Mouse (Mus musculus) common myeloid progenitor, adult 5-6 weeks (primary cell): ENCODE measurements around the gene Rft1. TPM values are rescaled to one million over a fixed set of nuclear protein-coding genes. Genes with fewer than 3 reads are reported as not detected.

ENCODE experiments used
- ATAC-seq: replicated peaks from 2 replicates; pipeline ENCODE4 v1.8.0; 2016; ENCODE audit warnings: low read depth, mild to moderate bottlenecking, moderate TSS enrichment, inconsistent platforms; ENCODE audit not compliant: poor library complexity, severe bottlenecking
- total RNA-seq: library from RNA; stranded (forward); fragments of 200-1000, 187-1606 nt; gene quantifications from 2 replicates; pipeline ENCODE4 v1.2.3, GENCODE M21; 2017

Rft1 gene
- total RNA-seq, result 15.8 and 18.3 TPM in 2 replicates

DNA sequence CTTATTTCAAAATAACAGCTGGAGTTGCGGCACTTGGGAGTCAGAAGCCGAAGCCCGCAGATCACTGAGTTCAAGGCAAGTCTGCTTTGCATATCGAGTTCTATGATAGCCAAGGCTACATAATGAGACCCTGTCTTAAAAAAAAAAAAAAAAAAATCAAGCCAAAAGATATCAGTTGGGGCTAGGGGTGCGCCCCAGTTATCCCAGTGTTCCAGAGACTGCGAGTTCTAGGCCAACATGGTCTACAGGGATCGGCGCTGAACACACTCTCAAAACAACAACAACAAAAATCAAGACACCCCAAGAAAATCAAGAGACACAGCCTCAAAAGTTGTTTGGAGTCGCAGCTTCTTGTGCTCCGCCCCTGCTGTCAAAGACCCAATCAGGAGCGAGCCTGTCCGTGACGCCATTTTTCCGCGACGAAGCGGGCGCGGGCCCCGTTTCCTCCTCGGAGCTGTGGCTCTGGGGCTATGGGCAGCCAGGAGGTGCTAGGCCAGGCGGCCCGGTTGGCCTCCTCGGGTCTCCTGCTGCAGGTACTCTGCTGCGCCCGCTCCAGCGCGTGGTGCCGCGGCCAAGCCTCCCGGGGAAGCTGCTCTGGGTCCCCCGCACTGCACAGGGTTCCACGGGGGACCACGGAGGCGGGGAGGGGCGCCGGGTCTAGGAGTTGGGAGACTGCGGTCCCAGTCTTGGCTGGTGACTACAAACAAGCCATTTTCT, at the start of gene Rft1:
Gene Rft1, plus strand, starts transcription at position 418 of the 717 bp plus-strand sequence.
- peak; percentile 92 for ATAC-seq

DNA sequence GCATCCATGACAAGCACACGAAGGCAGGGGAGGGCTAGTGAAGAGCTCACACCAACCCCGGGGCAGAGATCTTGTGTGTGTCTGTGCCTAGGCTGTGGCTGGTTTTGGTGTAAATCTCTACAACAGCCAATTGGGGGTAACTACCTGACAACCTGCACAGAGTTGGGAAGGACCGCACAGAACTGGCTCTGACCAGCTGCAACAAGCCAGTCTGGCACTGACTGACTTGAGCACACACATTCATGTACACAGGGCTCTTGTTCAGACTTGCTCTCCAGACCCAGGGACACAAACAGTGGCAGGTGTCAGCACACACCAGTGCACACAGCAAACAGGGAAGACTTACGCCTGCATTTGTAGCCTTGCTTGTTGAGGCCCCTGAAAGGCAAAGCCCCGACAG, 47.3 kb upstream of the Rft1 start:
- no peak for ATAC-seq

DNA sequence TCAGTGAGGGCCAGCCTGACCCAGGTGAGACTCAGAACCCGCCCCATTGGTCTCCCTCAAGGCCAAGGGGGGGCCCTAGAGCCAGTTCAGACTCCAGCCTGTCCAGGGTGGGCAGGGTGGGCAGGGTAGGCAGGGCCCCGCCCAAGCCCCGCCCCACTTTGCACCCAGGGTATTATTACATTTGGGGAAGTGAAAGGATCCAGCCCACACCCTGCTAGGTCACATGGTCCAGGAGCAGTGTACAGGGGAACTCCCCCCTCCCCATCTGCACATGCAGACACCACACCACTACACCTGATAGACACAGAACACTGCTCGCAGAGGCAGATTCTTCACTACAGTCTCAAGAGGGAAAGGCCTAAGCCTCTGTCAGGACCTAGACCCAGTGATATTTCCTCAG, 46.5 kb upstream of the Rft1 start:
- ATAC-seq, result peak; percentile 66

DNA sequence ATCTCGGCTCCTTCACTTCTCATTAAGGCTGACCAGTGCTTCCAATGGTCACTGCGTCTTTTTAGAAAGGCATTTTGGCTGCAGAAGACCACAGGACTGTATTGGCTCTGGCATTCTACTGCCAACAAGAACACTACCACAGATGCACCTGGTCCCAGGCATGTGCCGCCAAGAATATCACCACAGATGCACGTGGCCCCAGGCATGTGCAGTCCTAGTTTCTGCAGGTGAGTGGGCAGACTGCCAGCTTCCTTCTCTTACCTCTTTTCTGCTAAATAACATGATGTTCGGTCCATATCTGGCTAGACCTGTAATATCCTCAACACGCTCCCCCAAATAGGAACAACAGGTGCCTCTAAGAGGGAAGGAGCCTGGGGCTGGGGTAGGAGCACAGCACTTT, 46.0 kb upstream of the Rft1 start:
- no peak for ATAC-seq

DNA sequence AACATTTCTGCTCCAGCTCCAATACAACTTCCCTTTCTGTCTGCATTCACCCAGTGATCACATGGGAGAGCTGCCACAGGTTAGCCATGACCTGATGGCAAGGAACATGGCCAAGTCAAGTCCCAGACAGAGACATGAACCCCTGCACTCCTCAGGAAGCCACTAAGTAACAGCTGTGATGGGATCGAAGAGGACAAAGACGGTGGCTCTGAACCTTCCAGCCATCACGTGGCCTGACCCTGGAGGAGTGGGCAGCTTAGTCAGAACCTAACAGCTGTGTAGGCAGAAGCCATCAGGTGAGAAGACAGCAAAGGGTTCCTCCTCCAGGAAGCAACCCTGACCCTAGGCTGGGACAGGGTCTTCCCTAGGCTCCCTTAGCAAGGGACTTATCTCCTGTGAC, 44.7 kb upstream of the Rft1 start:
- no peak for ATAC-seq

DNA sequence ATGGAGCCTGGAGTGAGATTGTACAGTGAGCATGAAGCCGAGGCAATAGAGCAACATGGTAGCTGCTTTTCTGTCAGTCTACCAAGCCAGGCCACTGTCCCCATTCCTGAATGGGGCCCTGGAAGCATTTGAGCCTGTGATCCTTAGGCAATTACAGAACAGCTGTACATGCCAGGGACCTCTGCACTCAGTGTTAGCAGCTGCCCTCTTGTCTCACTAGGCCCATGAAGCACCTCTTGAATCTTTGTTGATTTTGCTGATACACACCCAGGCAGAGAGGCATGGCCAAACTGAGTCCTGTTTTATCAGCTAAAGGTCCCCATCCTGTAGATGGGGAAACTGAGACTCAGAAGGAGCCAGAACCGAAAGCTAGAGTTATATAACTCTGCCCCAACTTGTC, 43.9 kb upstream of the Rft1 start:
- ATAC-seq, result no peak

DNA sequence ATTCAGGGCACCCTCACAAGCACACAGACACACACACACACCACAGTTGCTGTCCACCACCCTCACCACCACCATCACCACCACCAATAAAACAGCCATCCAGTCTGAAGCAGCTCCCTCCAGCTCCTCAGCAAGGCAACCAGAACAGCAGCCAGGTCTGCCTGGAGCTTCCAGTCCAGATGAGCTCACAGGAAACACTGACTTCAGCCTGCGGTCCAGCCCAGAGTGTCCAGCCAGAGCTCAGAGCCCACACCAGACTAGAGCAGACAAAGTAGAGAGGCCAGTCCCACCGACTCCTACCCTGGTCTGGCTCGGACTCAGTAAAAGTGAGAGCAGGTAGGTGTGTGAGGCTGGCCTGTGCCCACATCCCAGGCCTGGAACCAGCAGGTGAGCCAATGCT, 43.2 kb upstream of the Rft1 start:
- no peak for ATAC-seq

DNA sequence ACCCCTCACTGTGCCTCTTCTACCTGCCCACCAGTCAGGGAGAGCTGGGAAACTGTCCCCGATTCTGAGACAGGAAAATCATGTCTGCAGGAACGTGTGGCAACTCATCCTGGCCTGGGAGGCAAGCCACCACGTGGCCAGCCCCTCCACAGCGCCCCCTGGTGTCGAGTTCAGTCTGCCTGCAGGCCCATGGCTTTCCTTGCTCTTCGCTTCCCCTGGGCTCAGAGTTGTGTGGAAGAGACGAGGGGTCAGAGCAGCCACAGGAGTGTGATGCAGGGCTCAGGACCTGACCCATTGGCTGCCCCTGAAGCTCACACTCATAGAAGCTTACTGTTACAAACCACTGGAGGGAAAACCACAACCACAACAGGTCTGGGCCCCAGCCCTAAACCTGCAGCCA, 41.6 kb upstream of the Rft1 start:
- ATAC-seq, result peak; percentile 69

DNA sequence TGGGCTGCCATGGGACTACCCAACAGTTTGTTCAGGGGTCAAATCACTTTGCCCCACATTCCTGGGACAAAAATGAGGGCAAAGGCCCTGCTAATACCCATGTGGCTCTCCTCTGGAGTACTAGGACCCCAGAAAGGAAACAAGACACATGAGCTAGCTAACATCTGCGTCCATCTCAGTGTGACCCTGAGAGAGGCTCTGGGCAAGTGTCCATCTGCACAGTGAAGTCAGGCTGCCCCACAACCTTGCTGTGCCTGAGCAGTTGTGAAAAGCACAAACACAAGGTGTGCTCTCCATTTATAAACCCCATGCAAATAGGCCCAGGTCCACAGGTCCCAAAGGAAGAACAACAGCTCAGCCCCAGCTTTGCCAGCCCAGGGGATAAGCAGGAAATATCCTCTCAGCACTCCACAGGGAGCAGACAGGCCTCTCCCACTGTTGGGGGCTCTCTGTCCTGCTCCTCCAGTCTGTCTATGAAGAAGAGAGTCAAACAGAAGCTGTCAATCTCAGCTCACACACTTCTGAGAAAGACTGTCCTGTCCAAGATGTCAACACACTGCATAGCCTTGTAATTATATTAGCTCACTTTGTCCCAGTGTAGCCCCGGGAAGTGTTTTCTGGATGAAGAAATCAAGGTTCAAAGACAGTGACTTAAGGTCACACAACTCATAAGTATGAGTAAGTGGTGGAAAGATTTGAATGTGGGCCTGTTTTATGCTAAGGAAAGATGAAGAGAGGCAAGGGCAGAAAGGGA, 41.0 kb upstream of the Rft1 start:
- ATAC-seq, result no peak

DNA sequence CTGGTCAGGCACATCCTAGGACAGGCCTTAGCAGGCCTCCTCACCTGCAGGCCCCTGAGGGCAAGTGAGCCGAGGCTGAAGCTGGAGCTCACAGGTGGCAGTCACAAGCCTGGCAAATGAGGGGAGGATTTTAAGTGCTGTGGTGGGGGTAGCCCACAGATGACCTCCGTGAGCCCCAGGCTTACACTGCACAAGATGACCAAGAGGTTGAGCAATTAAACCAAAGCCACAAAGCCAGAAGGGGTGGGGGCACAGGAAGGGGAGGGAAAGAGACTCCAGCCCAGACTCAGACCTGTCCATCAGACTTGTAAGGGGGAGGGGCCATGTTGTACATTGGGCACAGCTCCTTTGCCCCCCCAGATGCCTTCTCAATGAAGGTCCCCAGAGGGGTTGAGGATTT, 37.4 kb upstream of the Rft1 start:
- peak; percentile 26 for ATAC-seq

DNA sequence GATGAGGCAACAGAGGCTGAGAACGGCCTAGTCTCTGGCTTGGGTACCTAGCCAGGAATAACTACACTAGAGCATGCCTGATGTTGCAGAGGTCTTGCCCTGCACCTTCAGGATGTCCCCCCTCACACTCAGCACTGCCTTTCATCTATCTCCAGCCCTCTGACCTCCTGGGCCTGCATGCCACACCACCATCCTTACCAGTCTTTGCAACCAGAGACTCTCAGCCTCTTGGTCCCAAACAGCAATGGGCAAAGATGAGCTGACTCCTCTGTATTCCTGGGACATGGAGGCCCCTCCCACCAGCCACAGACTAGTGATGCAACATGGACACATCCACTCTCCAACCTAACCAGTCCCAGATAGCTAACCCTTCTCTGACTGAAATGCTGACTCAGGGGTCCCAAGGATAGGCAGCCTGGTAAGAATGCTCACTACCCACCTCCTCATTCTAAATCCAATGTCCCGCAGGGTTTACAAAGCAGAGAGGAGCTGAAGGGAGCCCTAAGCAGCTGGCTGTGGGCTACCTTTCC, 35.3 kb upstream of the Rft1 start:
- ATAC-seq, result no peak

DNA sequence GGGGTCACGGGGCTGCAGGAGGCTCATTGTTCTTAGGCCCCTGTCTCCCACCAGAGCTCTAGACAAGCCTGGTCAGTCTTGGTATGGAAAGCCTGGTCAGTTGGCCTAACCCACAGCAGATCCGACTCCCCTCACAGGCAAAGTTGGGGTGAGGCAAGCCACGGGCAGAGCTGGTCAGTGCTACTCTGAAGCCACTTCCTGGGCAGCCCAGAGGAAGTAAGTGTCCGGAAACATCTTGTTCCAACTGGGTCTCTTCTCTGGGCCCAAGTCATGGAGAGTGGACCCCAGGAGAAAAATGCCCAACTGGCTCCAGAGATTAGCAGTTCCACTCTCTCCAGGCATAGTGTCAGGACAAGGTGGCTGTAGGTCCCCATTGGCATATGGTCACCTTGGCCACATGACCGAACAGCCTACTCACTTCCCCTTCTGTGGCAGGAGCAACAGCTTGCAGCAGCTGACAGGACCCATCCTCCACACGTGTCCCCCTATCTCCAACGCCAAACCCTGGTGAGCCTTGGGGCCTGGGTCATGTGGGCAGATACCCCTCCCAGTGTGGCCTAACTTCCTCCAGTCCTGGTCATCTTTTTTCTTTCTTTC, 34.1 kb upstream of the Rft1 start:
- peak; percentile 65 for ATAC-seq

DNA sequence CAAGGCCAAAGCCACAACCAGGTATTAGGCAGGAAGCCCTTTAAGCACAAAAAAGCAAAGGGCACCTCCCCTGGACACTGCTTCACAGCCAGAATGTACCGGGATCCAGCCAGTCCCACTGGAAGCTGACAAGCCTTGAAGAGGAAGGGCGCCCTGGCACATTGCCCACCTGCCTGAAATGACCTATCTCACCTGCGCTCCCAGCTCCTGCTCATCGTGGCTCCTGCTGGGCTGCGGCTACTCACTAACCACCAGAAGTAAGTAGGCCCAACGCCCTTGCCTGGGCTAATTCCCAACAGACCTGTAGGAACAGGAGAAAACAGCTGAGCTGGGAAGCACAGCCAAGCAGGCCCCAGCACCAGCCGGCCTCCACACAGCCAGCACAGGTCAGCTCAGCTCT, 32.0 kb upstream of the Rft1 start:
- ATAC-seq, result no peak

DNA sequence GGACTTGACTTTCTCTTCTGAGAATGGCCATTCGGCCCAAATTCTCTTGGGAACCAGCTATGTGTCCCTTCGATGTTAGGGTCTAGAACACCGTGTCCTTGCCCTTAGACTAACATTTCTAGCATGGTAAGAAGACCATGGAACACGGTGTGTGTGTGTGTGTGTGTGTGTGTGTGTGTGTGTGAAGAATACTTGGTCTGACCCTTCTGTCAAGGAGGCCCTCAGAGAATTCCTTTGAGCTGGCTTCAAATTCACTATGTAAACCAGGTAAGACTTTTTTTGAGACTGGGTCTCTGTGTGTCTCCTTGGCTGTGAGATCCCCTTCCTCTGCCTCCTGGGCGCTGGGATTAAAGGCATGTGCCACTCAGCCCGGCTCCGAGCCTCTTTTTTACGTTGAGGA, 31.6 kb upstream of the Rft1 start:
- no peak for ATAC-seq

DNA sequence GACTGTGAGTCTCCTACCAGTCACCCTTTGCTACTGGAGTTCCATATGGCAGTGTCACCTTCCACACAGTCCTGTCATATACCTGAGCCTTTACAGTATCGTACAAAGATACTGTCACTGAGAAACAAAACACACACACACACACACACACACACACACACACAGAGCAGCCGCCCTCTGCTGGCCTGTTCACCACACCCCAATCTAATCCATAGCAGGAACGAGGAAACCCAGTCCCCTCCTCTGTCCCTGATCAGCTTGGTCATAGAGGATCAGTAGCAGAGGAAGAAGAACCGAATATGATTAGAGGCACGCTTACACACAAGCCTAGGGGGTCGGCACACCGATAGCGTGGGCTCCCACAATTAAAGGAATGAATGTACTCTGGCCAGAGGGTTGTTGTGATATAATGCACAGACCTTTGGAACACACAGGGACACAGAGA, 29.9 kb upstream of the Rft1 start:
- ATAC-seq, result 0 out of 2 replicates have a peak, but pooled peaks have one; percentile 3

DNA sequence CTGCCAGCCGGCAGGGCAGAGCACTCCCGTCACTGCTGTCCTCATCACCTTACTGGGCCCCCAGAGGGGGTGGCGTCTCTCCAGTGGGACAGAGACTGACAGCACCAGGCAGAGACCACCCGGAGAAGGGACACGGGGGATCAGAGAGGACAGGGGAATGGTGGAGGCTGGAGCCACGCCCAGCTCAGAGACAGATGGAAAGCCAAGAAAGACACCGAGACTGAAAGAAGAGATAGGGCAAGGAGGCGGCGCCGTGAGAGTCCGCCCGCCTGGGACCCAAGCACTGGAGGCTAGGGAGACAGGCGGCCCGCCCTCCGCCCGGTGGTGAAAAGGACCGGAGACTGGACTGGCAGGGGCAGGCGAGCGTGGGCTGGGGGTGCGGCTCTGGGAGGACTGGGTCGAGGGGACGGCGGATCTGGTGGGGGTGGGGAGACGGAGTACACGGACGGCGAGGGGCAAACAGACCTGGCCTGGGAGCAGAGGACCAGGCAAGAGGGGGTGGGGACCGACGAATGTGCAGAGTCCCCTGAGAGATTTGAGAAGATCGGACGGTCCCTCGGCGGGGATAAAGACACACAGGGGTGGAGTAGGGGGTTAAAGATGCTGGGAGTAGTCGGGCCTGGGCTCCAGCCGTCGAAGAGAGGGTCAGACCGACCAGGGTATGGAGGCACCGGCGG, 28.9 kb upstream of the Rft1 start:
- peak; percentile 48 for ATAC-seq

DNA sequence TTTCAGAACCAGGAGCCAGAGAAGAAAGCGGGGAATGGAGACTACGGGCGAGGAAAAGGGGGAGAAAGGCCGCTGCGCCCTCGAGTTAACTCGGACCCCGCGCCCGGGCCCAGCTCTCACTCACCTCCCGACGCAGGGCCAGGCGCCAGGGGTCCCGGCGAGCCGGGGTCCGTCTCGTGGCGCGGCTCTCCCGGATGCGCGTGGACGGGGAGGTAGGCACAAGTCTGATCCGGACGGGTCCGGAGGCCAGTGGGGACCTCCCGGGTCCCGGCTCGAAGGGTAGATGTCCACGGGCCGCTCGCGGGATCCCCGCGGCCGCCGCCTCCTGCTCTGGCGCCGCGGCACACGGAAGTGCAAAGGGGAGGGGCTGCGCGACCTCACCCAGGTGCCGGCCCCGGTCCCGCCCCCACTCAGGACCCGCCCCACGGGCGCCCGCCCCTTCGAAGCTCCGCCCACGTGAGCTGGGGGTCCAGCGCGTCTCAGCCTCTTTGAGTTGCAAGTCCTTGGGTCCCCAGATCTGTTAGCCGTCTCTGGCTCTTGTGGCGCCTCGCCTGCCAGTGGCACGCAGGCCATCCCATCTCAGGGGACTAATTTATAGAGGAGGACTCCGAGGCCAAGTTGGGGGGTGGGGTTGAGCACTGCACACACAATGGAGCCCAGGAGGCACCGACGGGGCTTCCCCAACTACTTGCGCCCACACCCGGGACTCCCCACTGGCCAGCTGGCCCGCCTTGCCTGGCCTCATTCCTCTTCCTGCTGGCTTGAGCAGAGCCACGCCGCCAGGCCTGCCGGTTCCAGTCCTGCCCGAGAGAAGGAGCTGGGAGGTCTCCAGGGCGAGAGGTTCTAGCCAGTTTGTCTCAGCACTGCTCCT, 28.1 kb upstream of the Rft1 start, which contains the start of gene Prkcd:
Gene Prkcd, minus strand, starts transcription at position 355 of the 871 bp plus-strand sequence.
- peak; percentile 43 for ATAC-seq

DNA sequence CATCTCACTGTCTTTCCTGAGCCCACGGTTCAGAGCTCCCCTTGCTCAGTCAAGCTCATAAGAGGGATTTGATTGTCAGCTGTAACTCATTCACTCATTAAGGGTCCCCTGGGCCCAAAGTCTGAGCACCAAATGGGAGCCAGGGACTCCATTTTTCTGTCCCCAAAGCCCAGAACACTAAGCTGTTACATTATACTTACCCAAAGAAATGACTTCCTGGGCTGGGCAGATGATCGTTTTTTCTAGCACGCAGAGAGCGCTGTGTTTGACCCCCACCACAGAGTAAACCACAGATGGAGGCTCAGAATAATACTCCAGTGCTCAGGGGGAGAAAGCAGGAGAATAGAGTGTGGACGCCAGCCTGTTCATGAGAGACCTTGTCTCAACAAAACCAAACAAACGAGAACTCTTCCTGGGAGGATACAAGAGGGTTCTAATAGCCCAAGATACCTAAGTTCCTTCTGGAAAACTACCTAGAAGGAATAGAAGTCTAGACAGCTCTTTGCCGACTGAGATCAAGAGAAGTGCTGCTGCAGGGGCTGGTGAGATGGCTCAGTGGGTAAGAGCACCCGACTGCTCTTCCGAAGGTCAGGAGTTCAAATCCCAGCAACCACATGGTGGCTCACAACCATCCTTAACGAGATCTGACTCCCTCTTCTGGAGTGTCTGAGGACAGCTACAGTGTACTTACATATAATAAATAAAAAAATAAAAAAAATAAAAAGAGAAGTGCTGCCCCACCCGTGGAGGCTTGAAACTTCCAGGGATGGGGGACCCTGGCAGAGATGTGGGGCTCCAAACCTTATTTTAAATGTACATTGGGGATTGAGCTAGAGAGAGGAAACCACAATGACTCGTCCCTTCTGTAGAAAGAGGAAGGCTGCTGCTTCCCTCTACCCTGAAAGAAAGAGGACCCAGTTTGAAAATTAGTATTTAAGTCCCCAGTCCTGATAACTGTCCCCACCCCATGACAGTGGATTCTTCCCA, 27.1 kb upstream of the Rft1 start:
- ATAC-seq, result peak; percentile 61
